13 mouse cellular contexts compared by ENCODE assay signal in the genomic region with DNA sequence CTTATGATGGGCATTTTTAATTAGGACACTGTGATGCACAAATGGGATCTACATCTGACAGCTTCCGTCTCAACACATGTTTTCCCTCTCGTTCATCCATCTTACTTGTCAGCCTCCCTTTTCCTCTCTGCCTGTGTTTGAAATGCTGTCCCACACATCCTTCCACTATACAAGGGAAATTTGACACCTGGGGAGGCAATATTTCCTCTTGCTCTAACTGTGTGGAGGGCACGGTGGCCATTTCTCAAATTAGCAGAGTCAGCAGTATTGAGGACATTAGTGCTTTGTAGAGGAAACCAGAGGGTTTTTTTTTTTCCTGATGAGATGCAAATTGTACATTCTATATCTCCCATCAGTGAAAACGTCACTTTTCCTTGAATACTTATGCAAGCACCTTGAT.
"Had no signal": no experiment of that assay in that cellular context is flagged by ENCODE, and none has a peak within 500 bp of the region (broad histone marks: within the 10 kb centered on the region; RNA-seq: fewer than 3 reads in every experiment).

No protein-coding gene starts in this region.

- H3K27ac ChIP-seq: limb, embryonic 12.5 days; liver, embryonic 13.5 days; lung, embryonic 15.5 days; midbrain, embryonic 13.5 days; stomach, embryonic 15.5 days had no signal

- H3K4me3 ChIP-seq: limb, embryonic 12.5 days; liver, embryonic 13.5 days; lung, embryonic 15.5 days; midbrain, embryonic 13.5 days; stomach, embryonic 15.5 days had no signal

- ATAC-seq: liver, postnatal 0 days; midbrain, embryonic 13.5 days had no signal

- H3K4me2 ChIP-seq: limb, embryonic 12.5 days; liver, embryonic 13.5 days; lung, embryonic 15.5 days; midbrain, embryonic 13.5 days; stomach, embryonic 15.5 days had no signal

- H3K36me3 ChIP-seq: limb, embryonic 12.5 days; liver, embryonic 13.5 days; lung, embryonic 15.5 days; midbrain, embryonic 13.5 days; stomach, embryonic 15.5 days had no signal

- H3K9ac ChIP-seq: limb, embryonic 12.5 days; liver, embryonic 13.5 days; liver, postnatal 0 days; lung, embryonic 15.5 days; midbrain, embryonic 13.5 days; stomach, embryonic 15.5 days had no signal

- H3K4me1 ChIP-seq: liver, embryonic 13.5 days; lung, embryonic 15.5 days; midbrain, embryonic 13.5 days; stomach, embryonic 15.5 days had no signal

- H3K9me3 ChIP-seq: limb, embryonic 12.5 days; liver, embryonic 13.5 days; lung, embryonic 15.5 days; midbrain, embryonic 13.5 days; stomach, embryonic 15.5 days had no signal

- DNase-seq: kidney, postnatal 14 days; layer of hippocampus, adult 9-11 months; layer of hippocampus, postnatal 36 days; liver; liver, embryonic 13.5 days; liver, postnatal 0 days; right cerebral cortex, postnatal 14 days; thymus, adult 2 months; thymus, postnatal 25 days had no signal

- H3K27me3 ChIP-seq: limb, embryonic 12.5 days; liver, embryonic 13.5 days; lung, embryonic 15.5 days; midbrain, embryonic 13.5 days; stomach, embryonic 15.5 days had no signal
